ENCODE assay signal across 22 mouse cellular contexts in genomic region chr4:46863721-46864120, GRCm38 (mm10).
DNase-seq lines count a peak whose midpoint lies in the region; ATAC-seq and TF ChIP-seq lines count a peak whose summit lies in the region.
"Had no signal": no experiment of that assay in that cellular context is flagged by ENCODE, and none has a peak within 500 bp of the region (broad histone marks: within the 10 kb centered on the region; RNA-seq: fewer than 3 reads in every experiment).

No protein-coding gene starts in this region.

- peaks cover 3% of the 10 kb centered on the region; the same call in 1 of the 2 replicates for H3K4me1 ChIP-seq in forebrain, embryonic 14.5 days (ENCODE audit: control insufficient read depth, insufficient read depth, low read length)
- H3K4me1 ChIP-seq in forebrain, embryonic 16.5 days (replicated peaks; ENCODE audit: control insufficient read depth, insufficient read depth, low read length), result peaks cover 10% of the 10 kb centered on the region
- peaks cover 14% of the 10 kb centered on the region for H3K4me1 ChIP-seq in liver, adult 2 months (ENCODE audit: control insufficient read depth, insufficient read depth, low read length)
- H3K4me1 ChIP-seq in liver, embryonic 11.5 days (replicated peaks; ENCODE audit: control insufficient read depth, insufficient read depth, low read length), result 0 out of 2 replicates have a peak, but pooled peaks cover 7% of the 10 kb centered on the region
- H3K4me1 ChIP-seq in midbrain, embryonic 14.5 days (ENCODE audit: control insufficient read depth, insufficient read depth, low read length), result 0 out of 2 replicates have a peak, but pooled peaks cover 4% of the 10 kb centered on the region
- H3K4me1 ChIP-seq in intestine, embryonic 16.5 days (ENCODE audit: control insufficient read depth, insufficient read depth, low read length), result 0 out of 2 replicates have a peak, but pooled peaks cover 3% of the 10 kb centered on the region

- WGBS in forebrain, embryonic 14.5 days, result 50% methylated on average over 12 of the region's 12 CpGs
- WGBS in forebrain, embryonic 16.5 days, result 44% methylated on average over 12 of the region's 12 CpGs
- WGBS in liver, adult 2 months, result 14% methylated on average over 12 of the region's 12 CpGs
- WGBS in liver, embryonic 11.5 days, result 82% methylated on average over 12 of the region's 12 CpGs
- WGBS in midbrain, embryonic 14.5 days, result 73% methylated on average over 12 of the region's 12 CpGs
- WGBS in intestine, embryonic 16.5 days, result 69% methylated on average over 12 of the region's 12 CpGs

- H3K27ac ChIP-seq in forebrain, embryonic 14.5 days (ENCODE audit: low read depth, low read length), result no peak overlapping the region
- H3K27ac ChIP-seq in forebrain, embryonic 16.5 days (ENCODE audit: low read length), result no peak overlapping the region
- H3K27ac ChIP-seq in liver, adult 2 months (replicated peaks; ENCODE audit: insufficient read depth, low read depth, low read length), result peak overlapping the region; percentile 21; the same call in 1 of the 2 replicates
- no peak overlapping the region for H3K27ac ChIP-seq in liver, embryonic 11.5 days (ENCODE audit: low read depth, low read length)
- H3K27ac ChIP-seq in midbrain, embryonic 14.5 days (replicated peaks; ENCODE audit: low read depth, low read length), result no peak overlapping the region
- H3K27ac ChIP-seq in intestine, embryonic 16.5 days (ENCODE audit: low read length), result no peak overlapping the region
- H3K27ac ChIP-seq: heart, embryonic 13.5 days; limb, embryonic 12.5 days; liver, embryonic 15.5 days; macrophage; midbrain, embryonic 12.5 days; stomach, embryonic 15.5 days had no signal

- ATAC-seq in forebrain, embryonic 14.5 days, result peak; percentile 43; the same call in 1 of the 2 replicates
- no peak; the same call in 1 of the 2 replicates for ATAC-seq in forebrain, embryonic 16.5 days
- no peak for ATAC-seq in liver, embryonic 11.5 days (replicated peaks; ENCODE audit: low FRiP score)
- ATAC-seq in midbrain, embryonic 14.5 days (ENCODE audit: low FRiP score, low TSS enrichment), result no peak
- no peak for ATAC-seq in intestine, embryonic 16.5 days

- H3K36me3 ChIP-seq in forebrain, embryonic 14.5 days (ENCODE audit: control insufficient read depth, insufficient read depth, low read length), result no peaks in the 10 kb centered on the region
- no peaks in the 10 kb centered on the region for H3K36me3 ChIP-seq in forebrain, embryonic 16.5 days (ENCODE audit: control insufficient read depth, insufficient read depth)
- H3K36me3 ChIP-seq in liver, adult 2 months (ENCODE audit: control insufficient read depth, insufficient read depth, low read length), result no peaks in the 10 kb centered on the region
- no peaks in the 10 kb centered on the region for H3K36me3 ChIP-seq in liver, embryonic 11.5 days (ENCODE audit: control insufficient read depth, insufficient read depth, low read length)
- no peaks in the 10 kb centered on the region for H3K36me3 ChIP-seq in midbrain, embryonic 14.5 days (ENCODE audit: control insufficient read depth, insufficient read depth, low read length)
- H3K36me3 ChIP-seq in intestine, embryonic 16.5 days (ENCODE audit: control insufficient read depth, insufficient read depth, low read length), result no peaks in the 10 kb centered on the region
- H3K36me3 ChIP-seq: heart, embryonic 13.5 days; limb, embryonic 12.5 days; midbrain, embryonic 12.5 days; stomach, embryonic 15.5 days had no signal

- DNase-seq in forebrain, embryonic 14.5 days (ENCODE audit: low spot score), result peak; percentile 59
- DNase-seq in liver, adult 2 months (ENCODE audit: extremely low read depth, low read depth, low spot score), result peak; percentile 78
- no peak for DNase-seq in liver, embryonic 11.5 days (ENCODE audit: low spot score)
- peak; percentile 69 for DNase-seq in brain, embryonic 14.5 days (ENCODE audit: low read depth)
- peak; percentile 48 for DNase-seq in midbrain, embryonic 14.5 days
- DNase-seq in layer of hippocampus, adult 18-20 months (ENCODE audit: low spot score in 2 of 2), result no peak
- DNase-seq: adrenal gland, postnatal 36 days; cerebellum, adult 8-10 months; gastrocnemius, postnatal 10 days; heart, adult 11 months; kidney, adult 18-20 months; kidney, postnatal 10 days; right cerebral cortex, postnatal 25 days; thymus, adult 18-20 months had no signal

- no peak for TF ChIP-seq CTCF in liver, adult 2 months (IDR thresholded peaks at IDR 0.05; ENCODE audit: low read depth, low read length)
- TF ChIP-seq CTCF in brain, embryonic 14.5 days (IDR thresholded peaks at IDR 0.05; ENCODE audit: borderline replicate concordance, extremely low read depth, insufficient read depth, insufficient read length), result no peak

- H3K27me3 ChIP-seq in forebrain, embryonic 14.5 days (replicated peaks; ENCODE audit: control insufficient read depth, insufficient read depth, low read length), result 0 out of 2 replicates have a peak, but pooled peaks cover 20% of the 10 kb centered on the region
- H3K27me3 ChIP-seq in forebrain, embryonic 16.5 days (replicated peaks; ENCODE audit: control insufficient read depth, insufficient read depth, low read length), result peaks cover 23% of the 10 kb centered on the region
- H3K27me3 ChIP-seq in liver, adult 2 months (ENCODE audit: control insufficient read depth, insufficient read depth, low read length), result no peaks in the 10 kb centered on the region
- H3K27me3 ChIP-seq in liver, embryonic 11.5 days (replicated peaks; ENCODE audit: control insufficient read depth, insufficient read depth, low read length), result no peaks in the 10 kb centered on the region
- no peaks in the 10 kb centered on the region for H3K27me3 ChIP-seq in midbrain, embryonic 14.5 days (ENCODE audit: control insufficient read depth, insufficient read depth, low read length)
- no peaks in the 10 kb centered on the region for H3K27me3 ChIP-seq in intestine, embryonic 16.5 days (replicated peaks; ENCODE audit: control insufficient read depth, insufficient read depth, low read length)
- H3K27me3 ChIP-seq: limb, embryonic 12.5 days; stomach, embryonic 15.5 days had no signal

- no peak overlapping the region for H3K9ac ChIP-seq in forebrain, embryonic 14.5 days (ENCODE audit: low read length)
- no peak overlapping the region for H3K9ac ChIP-seq in forebrain, embryonic 16.5 days (replicated peaks; ENCODE audit: low read depth, low read length)
- H3K9ac ChIP-seq in liver, adult 2 months (ENCODE audit: low read depth, low read length), result no peak overlapping the region
- no peak overlapping the region for H3K9ac ChIP-seq in liver, embryonic 11.5 days (ENCODE audit: low read depth, low read length)
- no peak overlapping the region for H3K9ac ChIP-seq in midbrain, embryonic 14.5 days (replicated peaks; ENCODE audit: low read length)
- H3K9ac ChIP-seq in intestine, embryonic 16.5 days (ENCODE audit: low read depth, low read length), result no peak overlapping the region
- H3K9ac ChIP-seq: heart, embryonic 13.5 days; limb, embryonic 12.5 days; liver, embryonic 15.5 days; midbrain, embryonic 12.5 days; stomach, embryonic 15.5 days had no signal

- TF ChIP-seq POLR2A in liver, adult 2 months (IDR thresholded peaks at IDR 0.05; ENCODE audit: extremely low read depth, insufficient read depth, low read length), result no peak
- no peak for TF ChIP-seq POLR2A in brain, embryonic 14.5 days (IDR thresholded peaks at IDR 0.05; ENCODE audit: borderline replicate concordance, extremely low read depth, insufficient read depth, insufficient read length, poor library complexity, severe bottlenecking)

- H3K79me2 ChIP-seq in liver, adult 2 months (ENCODE audit: control insufficient read depth, insufficient read depth, low read length), result no peaks in the 10 kb centered on the region

- no peak overlapping the region for H3K4me3 ChIP-seq in forebrain, embryonic 14.5 days (ENCODE audit: low read depth, low read length)
- no peak overlapping the region for H3K4me3 ChIP-seq in forebrain, embryonic 16.5 days (replicated peaks; ENCODE audit: low read length)
- H3K4me3 ChIP-seq in liver, adult 2 months (ENCODE audit: insufficient read depth, low read depth, low read length), result no peak overlapping the region
- H3K4me3 ChIP-seq in liver, embryonic 11.5 days (ENCODE audit: low read depth, low read length), result no peak overlapping the region
- H3K4me3 ChIP-seq in midbrain, embryonic 14.5 days (replicated peaks; ENCODE audit: low read depth, low read length), result no peak overlapping the region
- no peak overlapping the region for H3K4me3 ChIP-seq in intestine, embryonic 16.5 days (ENCODE audit: low read length)
- H3K4me3 ChIP-seq: heart, embryonic 13.5 days; limb, embryonic 12.5 days; liver, embryonic 15.5 days; midbrain, embryonic 12.5 days; stomach, embryonic 15.5 days had no signal

- H3K9me3 ChIP-seq in forebrain, embryonic 14.5 days (replicated peaks; ENCODE audit: control insufficient read depth, low read length), result no peaks in the 10 kb centered on the region
- no peaks in the 10 kb centered on the region for H3K9me3 ChIP-seq in forebrain, embryonic 16.5 days (ENCODE audit: control insufficient read depth, low read length)
- H3K9me3 ChIP-seq in liver, embryonic 11.5 days (ENCODE audit: control insufficient read depth, low read length), result no peaks in the 10 kb centered on the region
- H3K9me3 ChIP-seq in midbrain, embryonic 14.5 days (ENCODE audit: control insufficient read depth, low read length), result no peaks in the 10 kb centered on the region
- no peaks in the 10 kb centered on the region for H3K9me3 ChIP-seq in intestine, embryonic 16.5 days (ENCODE audit: control insufficient read depth, low read length)
- H3K9me3 ChIP-seq: limb, embryonic 12.5 days; liver, embryonic 15.5 days; midbrain, embryonic 12.5 days; stomach, embryonic 15.5 days had no signal

- H3K4me2 ChIP-seq in forebrain, embryonic 14.5 days (ENCODE audit: low read length), result no peak overlapping the region
- H3K4me2 ChIP-seq in forebrain, embryonic 16.5 days (ENCODE audit: low read length), result no peak overlapping the region
- H3K4me2 ChIP-seq in liver, embryonic 11.5 days, result no peak overlapping the region
- no peak overlapping the region for H3K4me2 ChIP-seq in midbrain, embryonic 14.5 days (ENCODE audit: low read length)
- H3K4me2 ChIP-seq in intestine, embryonic 16.5 days (ENCODE audit: low read depth, low read length), result no peak overlapping the region
- H3K4me2 ChIP-seq: heart, embryonic 13.5 days; limb, embryonic 12.5 days; liver, embryonic 15.5 days; midbrain, embryonic 12.5 days; stomach, embryonic 15.5 days had no signal

Comparison
In these comparisons a context has a peak if more than half of its experiments do, and no peak if none do; other contexts are left out.
1. DNase-seq: peak in forebrain, embryonic 14.5 days (single experiment), liver, adult 2 months (single experiment), brain, embryonic 14.5 days (single experiment) and midbrain, embryonic 14.5 days (single experiment); none in liver, embryonic 11.5 days (single experiment) and layer of hippocampus, adult 18-20 months (0 of 2).